Mouse (Mus musculus) lung, postnatal 0 days (tissue): Measurements from ENCODE around the gene Hk1. TPM values are rescaled to one million over a fixed set of nuclear protein-coding genes. Genes with fewer than 3 reads are reported as not detected.
A peak's percentile ranks its signal among the peaks of the same experiment; 100 is the strongest.

Source experiments
- ATAC-seq: fragments of 200-750 bp; cut with Nextera tagmentation; 2 replicates; pipeline ENCODE4 v1.8.0; 2017; ENCODE audit warnings: moderate library complexity
- DNase-seq: peaks from one replicate; pipeline ENCODE4 v3.0.0-alpha.2; 2016; ENCODE audit warnings: low spot score
- H3K27ac ChIP-seq: fragments of 300-500 bp; sonication (generic); 2 replicates; pipeline ENCODE4 v1.5.1; 2014; ENCODE audit warnings: antibody characterized with exemption, mild to moderate bottlenecking, low read length, mixed read lengths
- H3K27me3 ChIP-seq: fragments of 300-500 bp; sonication (generic); replicated peaks from 2 replicates; pipeline ENCODE4 v1.6.1; 2014; ENCODE audit warnings: low read length, mixed read lengths; ENCODE audit not compliant: insufficient read depth
- H3K36me3 ChIP-seq: fragments of 300-500 bp; sonication (generic); 2 replicates; pipeline ENCODE4 v1.6.1; 2014; ENCODE audit warnings: low read length, mixed read lengths; ENCODE audit not compliant: insufficient read depth
- H3K4me1 ChIP-seq: fragments of 300-500 bp; sonication (generic); 2 replicates; pipeline ENCODE4 v1.6.1; 2014; ENCODE audit warnings: antibody characterized with exemption, low read depth, low read length, mixed read lengths; ENCODE audit not compliant: insufficient read depth
- H3K4me2 ChIP-seq: fragments of 300-500 bp; sonication (generic); replicated peaks from 2 replicates; pipeline ENCODE4 v1.6.1; 2014; ENCODE audit warnings: low read depth, mild to moderate bottlenecking, low read length, moderate library complexity, mixed read lengths
- H3K4me3 ChIP-seq: fragments of 300-500 bp; sonication (generic); 2 replicates; pipeline ENCODE4 v1.5.1; 2014; ENCODE audit warnings: low read depth, low read length
- H3K9ac ChIP-seq: fragments of 300-500 bp; sonication (generic); replicated peaks from 2 replicates; pipeline ENCODE4 v1.6.1; 2014; ENCODE audit warnings: low read depth, mild to moderate bottlenecking
- H3K9me3 ChIP-seq: fragments of 300-500 bp; sonication (generic); 2 replicates; pipeline ENCODE4 v1.6.1; 2016; ENCODE audit warnings: low read length, mixed read lengths
- CTCF ChIP-seq: IDR thresholded peaks from 2 replicates; pipeline ENCODE4 v1.5.1; 2016; ENCODE audit warnings: antibody characterized with exemption, mild to moderate bottlenecking
- EP300 ChIP-seq: IDR thresholded peaks from 2 replicates; pipeline ENCODE4 v1.6.1; 2016; ENCODE audit warnings: antibody characterized with exemption, mild to moderate bottlenecking, control low read depth
- WGBS: fragments of 180-500 bp; shearing (Covaris S2); extraction: QIAGEN DNeasy Blood & Tissue Kit; methylation state at CpG from one replicate; pipeline ENCODE4 v1.1.7; 2014; 5-methylcytosine and 5-hydroxymethylcytosine counted together
- polyA plus RNA-seq: library from polyadenylated mRNA; unstranded; fragments of >200 nt; fragmentation: Nextera tagmentation; extraction: Ambion mirVana; gene quantifications from 2 replicates; pipeline ENCODE4 v1.2.1, GENCODE M21; 2015

Gene Hk1
- polyA plus RNA-seq, 1 experiment from 2014 or later, result 25.8 TPM

- DNase-seq (peak; percentile 82), ATAC-seq (peak; percentile 56)
- no peak for TF ChIP-seq EP300
- no peak for TF ChIP-seq CTCF
- Histone ChIP-seq H3K27me3 (no peaks in the 10 kb centered on the region), H3K9ac (no peak overlapping the region), H3K36me3 (no peaks in the 10 kb centered on the region), H3K9me3 (no peaks in the 10 kb centered on the region), H3K4me3 (0 out of 2 replicates have a peak overlapping the region, but pooled peaks have one; percentile 2), H3K4me1 (no peaks in the 10 kb centered on the region), H3K27ac (no peak overlapping the region), H3K4me2 (peak overlapping the region; percentile 40)
- WGBS, result 22% methylated on average over 7 of the region's 7 CpGs
Observed at GRCm38 (mm10) chr10:62332514-62332913, 47.2 kb downstream of the Hk1 start.

DNA sequence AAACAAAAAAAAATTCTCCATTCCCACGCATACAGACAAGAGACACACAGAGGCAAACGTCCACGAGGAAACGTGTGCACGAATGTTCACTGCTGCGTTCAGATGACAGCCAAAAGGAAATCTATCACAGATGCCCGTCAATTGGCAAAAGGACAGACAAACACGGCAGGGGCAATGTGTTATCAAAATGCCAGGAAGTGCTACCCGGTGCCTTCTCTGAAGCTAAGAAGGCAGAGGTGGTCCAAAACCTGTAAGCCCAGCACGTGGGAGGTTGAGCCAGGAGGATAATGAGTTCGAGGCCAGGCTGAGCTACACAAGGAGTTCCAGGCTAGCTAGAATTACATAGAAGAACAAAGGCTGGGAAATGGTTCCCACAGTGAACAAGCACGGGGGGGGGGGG lies 47.9 kb downstream of the Hk1 start:
- 63% methylated on average over 12 of the region's 12 CpGs for WGBS
- ATAC-seq (no peak), DNase-seq (no peak)
- no peaks in the 10 kb centered on the region for H3K4me1 ChIP-seq
- TF ChIP-seq EP300 (no peak), CTCF (no peak)
- H3K36me3 ChIP-seq, result no peaks in the 10 kb centered on the region
- no peak overlapping the region for H3K4me2 ChIP-seq
- no peaks in the 10 kb centered on the region for H3K27me3 ChIP-seq
- H3K27ac ChIP-seq, result no peak overlapping the region
- H3K9me3 ChIP-seq, result no peaks in the 10 kb centered on the region
- H3K9ac ChIP-seq, result no peak overlapping the region
- no peak overlapping the region for H3K4me3 ChIP-seq

GRCm38 (mm10) chr10:62331296-62331695 lies 48.4 kb downstream of the Hk1 start:
- ATAC-seq, result no peak
- Histone ChIP-seq H3K27me3 (no peaks in the 10 kb centered on the region), H3K36me3 (no peaks in the 10 kb centered on the region), H3K9ac (no peak overlapping the region), H3K4me2 (no peak overlapping the region), H3K4me3 (no peak overlapping the region), H3K27ac (no peak overlapping the region), H3K4me1 (no peaks in the 10 kb centered on the region), H3K9me3 (no peaks in the 10 kb centered on the region)
- 96% methylated on average over 9 of the region's 9 CpGs for WGBS
- TF ChIP-seq EP300 (no peak), CTCF (no peak)
- no peak for DNase-seq

DNA sequence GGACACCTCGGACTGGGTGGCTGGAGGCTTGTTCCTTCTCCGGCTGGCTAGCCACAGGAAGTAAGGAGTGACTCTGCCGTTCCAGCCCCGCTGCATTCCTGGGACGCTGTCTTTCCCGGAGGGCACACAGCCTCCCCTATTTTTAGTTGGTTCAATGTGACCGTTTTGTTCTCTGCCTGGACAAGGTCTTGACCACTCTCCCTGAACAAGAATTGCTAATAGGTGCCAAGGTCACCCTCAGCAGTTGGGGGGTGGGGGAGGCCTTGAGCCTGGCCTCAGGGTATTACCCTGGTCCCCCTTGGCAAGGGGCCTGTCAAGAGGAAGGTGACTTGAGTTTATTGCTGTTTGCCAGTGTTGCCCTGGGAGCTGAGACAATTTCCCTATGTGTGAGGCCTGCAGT lies 49.9 kb downstream of the Hk1 start:
- Histone ChIP-seq H3K27ac (no peak overlapping the region), H3K4me3 (no peak overlapping the region), H3K4me1 (no peaks in the 10 kb centered on the region), H3K9ac (no peak overlapping the region), H3K36me3 (no peaks in the 10 kb centered on the region), H3K9me3 (no peaks in the 10 kb centered on the region), H3K27me3 (no peaks in the 10 kb centered on the region), H3K4me2 (no peak overlapping the region)
- 52% methylated on average over 7 of the region's 7 CpGs for WGBS
- ATAC-seq (no peak), DNase-seq (no peak)
- TF ChIP-seq EP300, result no peak
- no peak for TF ChIP-seq CTCF

- TF ChIP-seq EP300 (no peak), CTCF (peak; percentile 20; the same call in 1 of the 2 replicates)
- Histone ChIP-seq H3K27me3 (no peaks in the 10 kb centered on the region), H3K4me3 (no peak overlapping the region), H3K27ac (no peak overlapping the region), H3K4me2 (no peak overlapping the region), H3K9ac (no peak overlapping the region), H3K36me3 (no peaks in the 10 kb centered on the region), H3K4me1 (no peaks in the 10 kb centered on the region), H3K9me3 (no peaks in the 10 kb centered on the region)
- no peak for DNase-seq
- WGBS, result 84% methylated on average over 10 of the region's 10 CpGs
- no peak for ATAC-seq
Observed at GRCm38 (mm10) chr10:62328886-62329412, 50.8 kb downstream of the Hk1 start.

DNA sequence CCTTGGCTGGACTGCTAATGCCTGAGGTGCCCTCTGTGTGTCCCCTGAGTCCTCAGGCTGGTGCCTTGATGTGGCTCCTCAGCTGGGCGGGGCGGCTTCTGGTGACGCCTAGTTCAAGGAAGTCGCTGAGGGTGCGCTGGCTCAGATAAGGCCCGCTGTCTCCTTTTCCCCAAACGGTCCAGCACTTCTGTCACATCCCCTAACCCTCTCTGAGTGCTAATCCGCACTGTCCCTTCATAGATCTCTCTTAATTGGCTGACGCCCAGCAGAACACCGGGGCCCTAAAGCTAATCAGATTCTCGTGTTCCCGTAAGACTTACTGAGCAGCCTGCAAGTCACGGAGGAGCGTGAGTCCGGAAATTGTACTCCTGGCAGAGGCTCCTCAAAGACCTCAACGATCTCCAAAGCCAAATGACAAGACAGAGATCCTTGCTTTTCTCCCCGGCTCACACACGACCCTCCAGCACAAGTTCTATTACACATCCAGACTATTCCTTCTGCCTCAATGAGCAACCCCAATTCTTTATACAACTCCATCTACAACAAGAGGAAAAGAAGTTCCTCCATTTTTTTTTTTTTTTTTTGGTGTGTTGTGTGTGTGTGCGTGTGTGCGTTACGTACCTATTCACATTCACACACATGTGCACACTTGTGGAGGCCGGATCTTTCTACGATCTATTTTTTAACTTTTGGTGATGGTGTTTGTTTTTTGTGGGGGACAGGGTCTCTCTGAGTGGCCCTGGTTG lies 52.0 kb downstream of the Hk1 start:
- Histone ChIP-seq H3K36me3 (no peaks in the 10 kb centered on the region), H3K4me3 (no peak overlapping the region), H3K27me3 (no peaks in the 10 kb centered on the region), H3K4me2 (peak overlapping the region; percentile 9; the same call in 1 of the 2 replicates), H3K9me3 (no peaks in the 10 kb centered on the region), H3K27ac (peak overlapping the region; percentile 38; the same call in 1 of the 2 replicates), H3K4me1 (no peaks in the 10 kb centered on the region), H3K9ac (no peak overlapping the region)
- 52% methylated on average over 23 of the region's 23 CpGs for WGBS
- peak; percentile 38; the same call in 1 of the 2 replicates for ATAC-seq
- DNase-seq, result no peak
- no peak for TF ChIP-seq CTCF
- TF ChIP-seq EP300, result no peak
